25 mouse cellular contexts compared by ENCODE assay signal in the genomic region with DNA sequence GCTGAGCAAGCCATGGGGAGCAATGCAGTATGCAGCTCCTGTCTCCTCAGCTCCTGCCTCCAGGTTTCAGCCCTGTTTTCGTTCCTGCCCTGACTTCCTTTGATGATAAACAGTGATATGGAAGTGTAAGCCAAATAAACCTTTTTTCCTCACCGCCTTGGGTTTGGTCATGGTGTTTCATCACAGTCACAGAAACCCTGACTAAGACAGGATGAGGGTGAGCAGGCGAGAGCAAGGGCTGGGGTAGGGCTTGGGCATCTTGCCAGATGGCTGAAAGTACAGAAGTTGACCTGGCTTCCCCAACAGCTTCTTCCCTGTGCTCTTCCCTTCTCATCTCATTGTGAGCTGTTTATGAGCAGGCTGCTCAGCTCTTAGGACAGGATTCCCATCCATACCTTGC. TPM values are rescaled to one million over a fixed set of nuclear protein-coding genes. Genes with fewer than 3 reads are reported as not detected.
DNase-seq lines count a peak whose midpoint lies in the region; ATAC-seq and TF ChIP-seq lines count a peak whose summit lies in the region.
"Had no signal": no experiment of that assay in that cellular context is flagged by ENCODE, and none has a peak within 500 bp of the region (broad histone marks: within the 10 kb centered on the region; RNA-seq: fewer than 3 reads in every experiment).

No protein-coding gene starts in this region.

- H3K9ac ChIP-seq in heart, adult 2 months (ENCODE audit: low read depth, low read length), result no peak overlapping the region
- H3K9ac ChIP-seq in midbrain, embryonic 16.5 days (ENCODE audit: low read depth, low read length), result no peak overlapping the region
- H3K9ac ChIP-seq: forebrain, embryonic 13.5 days; limb, embryonic 13.5 days; liver, embryonic 13.5 days; neural tube, embryonic 12.5 days had no signal

- peak; percentile 81 for DNase-seq in heart, adult 11 months
- DNase-seq in heart, adult 2 months, result no peak
- peak; percentile 10 for DNase-seq in midbrain, embryonic 10.5 days (ENCODE audit: low spot score)
- DNase-seq in Muller cell, postnatal 12 days (ENCODE audit: inconsistent ontology term), result no peak
- DNase-seq in spleen, postnatal 36 days (ENCODE audit: low spot score in 2 of 2), result no peak
- no peak for DNase-seq in frontal cortex, postnatal 10 days (ENCODE audit: low spot score in 2 of 2)
- DNase-seq: adrenal gland, adult 8-10 months; embryo, embryonic 11 days; gastrocnemius, postnatal 14 days; kidney, adult 2 months; kidney, postnatal 14 days; liver, embryonic 13.5 days; thymus, postnatal 36 days had no signal

- H3K9me3 ChIP-seq in midbrain, embryonic 10.5 days (replicated peaks), result no peaks in the 10 kb centered on the region
- H3K9me3 ChIP-seq in midbrain, embryonic 16.5 days (replicated peaks; ENCODE audit: control insufficient read depth, low read length, poor library complexity, severe bottlenecking), result no peaks in the 10 kb centered on the region
- H3K9me3 ChIP-seq: forebrain, embryonic 13.5 days; heart, embryonic 10.5 days; limb, embryonic 13.5 days; liver, embryonic 13.5 days; neural tube, embryonic 12.5 days had no signal

- no peaks in the 10 kb centered on the region for H3K36me3 ChIP-seq in heart, adult 2 months (ENCODE audit: control insufficient read depth, insufficient read depth, low read length)
- no peaks in the 10 kb centered on the region for H3K36me3 ChIP-seq in midbrain, embryonic 10.5 days
- no peaks in the 10 kb centered on the region for H3K36me3 ChIP-seq in midbrain, embryonic 16.5 days (ENCODE audit: control insufficient read depth, insufficient read depth, low read length)
- H3K36me3 ChIP-seq: heart, embryonic 10.5 days; limb, embryonic 13.5 days; liver, embryonic 13.5 days; neural tube, embryonic 12.5 days had no signal

- H3K79me2 ChIP-seq in heart, adult 2 months (replicated peaks; ENCODE audit: control insufficient read depth, insufficient read depth, low read length), result no peaks in the 10 kb centered on the region

- TF ChIP-seq CTCF in heart, adult 2 months (IDR thresholded peaks at IDR 0.05), result no peak

- H3K4me1 ChIP-seq in heart, adult 2 months (ENCODE audit: control insufficient read depth, insufficient read depth, low read length), result no peaks in the 10 kb centered on the region
- no peaks in the 10 kb centered on the region for H3K4me1 ChIP-seq in midbrain, embryonic 10.5 days
- no peaks in the 10 kb centered on the region for H3K4me1 ChIP-seq in midbrain, embryonic 16.5 days (ENCODE audit: control insufficient read depth, insufficient read depth, low read length)
- H3K4me1 ChIP-seq: forebrain, embryonic 13.5 days; liver, embryonic 13.5 days; neural tube, embryonic 12.5 days had no signal

- intact Hi-C loops in heart, adult 2 months (cut with DNase I), result no loop called here

- no peak overlapping the region for H3K4me2 ChIP-seq in midbrain, embryonic 16.5 days (ENCODE audit: low read length)
- H3K4me2 ChIP-seq: forebrain, embryonic 13.5 days; limb, embryonic 13.5 days; liver, embryonic 13.5 days; neural tube, embryonic 12.5 days had no signal

- WGBS in heart, adult 2 months, result 25% methylated on average over 3 of the region's 3 CpGs
- 84% methylated on average over 3 of the region's 3 CpGs for WGBS in midbrain, embryonic 10.5 days
- 85% methylated on average over 3 of the region's 3 CpGs for WGBS in midbrain, embryonic 16.5 days

- no peak for TF ChIP-seq EP300 in heart, adult 2 months (IDR thresholded peaks at IDR 0.05; ENCODE audit: insufficient read depth, low read depth, low read length)

- no peak for ATAC-seq in midbrain, embryonic 16.5 days
- ATAC-seq in granulocyte monocyte progenitor cell, adult 5-6 weeks (replicated peaks; ENCODE audit: poor library complexity, severe bottlenecking), result peak; percentile 81
- ATAC-seq: forebrain, embryonic 13.5 days had no signal

- no peaks in the 10 kb centered on the region for H3K27me3 ChIP-seq in heart, adult 2 months (ENCODE audit: control insufficient read depth, insufficient read depth, low read length)
- no peaks in the 10 kb centered on the region for H3K27me3 ChIP-seq in midbrain, embryonic 10.5 days (ENCODE audit: low read depth, poor library complexity, severe bottlenecking)
- H3K27me3 ChIP-seq in midbrain, embryonic 16.5 days (ENCODE audit: control insufficient read depth, insufficient read depth, low read depth, low read length), result no peaks in the 10 kb centered on the region
- H3K27me3 ChIP-seq: forebrain, embryonic 13.5 days; limb, embryonic 13.5 days; liver, embryonic 13.5 days; neural tube, embryonic 12.5 days had no signal

- H3K4me3 ChIP-seq in heart, adult 2 months, result no peak overlapping the region
- no peak overlapping the region for H3K4me3 ChIP-seq in midbrain, embryonic 10.5 days
- no peak overlapping the region for H3K4me3 ChIP-seq in midbrain, embryonic 16.5 days (ENCODE audit: low read depth, low read length)
- H3K4me3 ChIP-seq: forebrain, embryonic 13.5 days; heart, embryonic 10.5 days; limb, embryonic 13.5 days; liver, embryonic 13.5 days; neural tube, embryonic 12.5 days had no signal

- TF ChIP-seq POLR2A in heart, adult 2 months (IDR thresholded peaks at IDR 0.05; ENCODE audit: insufficient read depth, low read depth, low read length), result no peak

- H3K27ac ChIP-seq in heart, adult 2 months, result no peak overlapping the region
- no peak overlapping the region for H3K27ac ChIP-seq in midbrain, embryonic 10.5 days (replicated peaks)
- H3K27ac ChIP-seq in midbrain, embryonic 16.5 days (ENCODE audit: low read length), result no peak overlapping the region
- H3K27ac ChIP-seq: forebrain, embryonic 13.5 days; heart, embryonic 10.5 days; limb, embryonic 13.5 days; liver, embryonic 13.5 days; neural tube, embryonic 12.5 days had no signal

RNA-seq across cellular contexts. Expression of gene Pdcd1, which starts 3.6 kb away (rescaled TPM):
- not detected for total RNA-seq in heart, adult 2 months (2021)
- 0.06 and 0.09 TPM in 2 replicates for polyA plus RNA-seq in heart, adult 2 months (2012; rRNA removed)
- polyA plus RNA-seq in midbrain, embryonic 10.5 days (2016; fragmentation: Nextera tagmentation; extraction: Ambion mirVana), result 0.14 TPM in 1 of 2 replicates, not detected in the other
- not detected in 2 replicates for polyA plus RNA-seq in midbrain, embryonic 16.5 days (2015; fragmentation: Nextera tagmentation; extraction: Ambion mirVana)
- not detected in 2 replicates for total RNA-seq in granulocyte monocyte progenitor cell, adult 5-6 weeks (2014; fragmentation: Nextera tagmentation)
- total RNA-seq in granulocyte monocyte progenitor cell, adult 5-6 weeks (2017), result not detected in 2 replicates
- total RNA-seq: gastrocnemius, postnatal 14 days; left cerebral cortex, postnatal 14 days had no signal
- polyA plus RNA-seq: brain, embryonic 14.5 days; forebrain, embryonic 13.5 days; heart, embryonic 10.5 days; hindbrain, embryonic 11.5 days; liver, embryonic 13.5 days; neural tube, embryonic 12.5 days had no signal

RNA-seq across cellular contexts. Expression of gene Neu4, which starts 35.7 kb away (rescaled TPM):
- not detected for total RNA-seq in heart, adult 2 months (2021)
- 0.06 TPM in 1 of 2 replicates, not detected in the other for polyA plus RNA-seq in heart, adult 2 months (2012; rRNA removed)
- not detected in 2 replicates for polyA plus RNA-seq in midbrain, embryonic 10.5 days (2016; fragmentation: Nextera tagmentation; extraction: Ambion mirVana)
- not detected in 2 replicates for polyA plus RNA-seq in midbrain, embryonic 16.5 days (2015; fragmentation: Nextera tagmentation; extraction: Ambion mirVana)
- not detected in 2 replicates for total RNA-seq in granulocyte monocyte progenitor cell, adult 5-6 weeks (2014; fragmentation: Nextera tagmentation)
- not detected in 2 replicates for total RNA-seq in granulocyte monocyte progenitor cell, adult 5-6 weeks (2017)
- total RNA-seq: adrenal gland, adult 8-10 months; gastrocnemius, postnatal 14 days had no signal
- polyA plus RNA-seq: brain, embryonic 14.5 days; forebrain, embryonic 13.5 days; heart, embryonic 10.5 days; heart, postnatal 0 days; hindbrain, embryonic 11.5 days; kidney, adult 2 months; limb, embryonic 13.5 days; liver, embryonic 13.5 days; lung, embryonic 16.5 days; neural tube, embryonic 12.5 days; small intestine, adult 2 months had no signal

Comparison
In these comparisons a context has a peak if more than half of its experiments do, and no peak if none do; other contexts are left out.
1. DNase-seq: peak in heart, adult 11 months (single experiment) and midbrain, embryonic 10.5 days (single experiment); none in heart, adult 2 months (0 of 2), Muller cell, postnatal 12 days (single experiment), spleen, postnatal 36 days (0 of 2) and frontal cortex, postnatal 10 days (0 of 2).